Mouse (Mus musculus): Measurements from ENCODE around the gene Wdr12. TPM values are rescaled to one million over a fixed set of nuclear protein-coding genes. Genes with fewer than 3 reads are reported as not detected.
"Not testable (repeated sequence)": the region's sequence is repeated elsewhere in the genome, so short reads cannot be mapped to it uniquely, and the experiment has no call there.

The Wdr12 gene
- total RNA-seq (2021), result 1 to 10 TPM; 9.5 to 9.6 TPM

DNA sequence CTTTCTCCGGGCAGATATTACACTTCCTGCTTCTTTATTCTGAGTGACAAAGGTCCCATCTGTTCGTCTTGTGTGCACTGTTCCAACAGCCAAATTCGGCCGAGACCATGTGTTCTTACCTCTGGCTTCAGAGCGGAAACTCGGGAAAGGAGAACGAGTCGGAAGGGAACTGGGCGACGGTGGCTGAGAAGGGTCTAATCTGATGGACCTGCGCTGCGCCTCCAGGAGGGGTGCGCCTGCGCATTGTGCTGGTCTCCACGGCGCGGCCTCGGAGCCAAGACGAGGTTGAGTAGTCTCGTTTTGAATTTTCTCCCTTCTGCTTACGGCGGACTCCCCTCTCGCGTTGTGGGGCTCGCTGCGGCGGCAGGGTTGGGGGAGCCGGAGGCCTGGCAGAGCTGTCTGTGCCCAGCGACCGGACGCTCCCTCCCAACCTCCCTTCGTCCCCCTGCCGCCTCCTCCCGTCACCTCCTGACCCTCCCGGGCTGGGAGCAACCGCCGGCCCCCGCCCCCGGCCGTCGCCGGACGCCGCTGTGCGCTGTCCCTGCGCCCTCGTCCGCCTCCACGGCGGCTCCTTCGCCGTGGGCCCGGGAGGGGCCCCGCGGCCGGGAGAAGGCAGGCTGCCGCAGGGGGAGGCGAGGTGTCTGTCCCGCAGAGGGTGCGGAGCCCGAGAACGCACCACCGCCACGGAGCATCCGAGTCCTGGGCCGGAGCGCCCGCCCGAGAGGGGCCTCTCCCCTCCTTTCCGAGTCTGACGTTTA lies at the start of gene Wdr12, which contains the start of gene Carf:
Wdr12 (minus strand) TSS at position 622 of the 758 bp plus-strand sequence.
Carf (plus strand) TSS at position 224 of the 758 bp plus-strand sequence.
- peak; percentile 89 for DNase-seq (ENCODE audit: low spot score)
- intact Hi-C loops (cut with DNase I), result loop anchor here (5.0 kb wide), 1 partner anchor 216 kb away; no protein-coding TSS in a partner anchor

DNA sequence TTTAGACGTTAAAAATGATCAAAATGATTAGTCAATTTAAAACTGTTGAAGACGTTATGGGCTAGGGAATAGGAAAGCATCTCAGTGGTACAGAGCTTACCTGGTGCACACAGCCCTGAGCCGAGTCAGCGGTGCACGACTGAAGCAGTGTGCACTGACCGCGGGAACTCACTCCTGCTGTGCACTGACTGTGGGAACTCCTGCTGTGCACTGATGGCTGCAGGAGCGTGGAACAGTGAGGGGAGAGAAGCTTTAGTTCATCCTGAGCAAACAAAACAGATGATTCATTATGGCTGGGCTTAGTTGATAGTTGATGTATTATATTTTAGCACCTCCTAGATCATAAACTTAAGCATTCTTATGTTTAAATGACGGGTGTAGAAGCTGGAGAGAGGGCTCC lies 38.9 kb upstream of the Wdr12 start:
- intact Hi-C loops (cut with DNase I), result no loop called here
- no peak for DNase-seq (ENCODE audit: low spot score)

DNA sequence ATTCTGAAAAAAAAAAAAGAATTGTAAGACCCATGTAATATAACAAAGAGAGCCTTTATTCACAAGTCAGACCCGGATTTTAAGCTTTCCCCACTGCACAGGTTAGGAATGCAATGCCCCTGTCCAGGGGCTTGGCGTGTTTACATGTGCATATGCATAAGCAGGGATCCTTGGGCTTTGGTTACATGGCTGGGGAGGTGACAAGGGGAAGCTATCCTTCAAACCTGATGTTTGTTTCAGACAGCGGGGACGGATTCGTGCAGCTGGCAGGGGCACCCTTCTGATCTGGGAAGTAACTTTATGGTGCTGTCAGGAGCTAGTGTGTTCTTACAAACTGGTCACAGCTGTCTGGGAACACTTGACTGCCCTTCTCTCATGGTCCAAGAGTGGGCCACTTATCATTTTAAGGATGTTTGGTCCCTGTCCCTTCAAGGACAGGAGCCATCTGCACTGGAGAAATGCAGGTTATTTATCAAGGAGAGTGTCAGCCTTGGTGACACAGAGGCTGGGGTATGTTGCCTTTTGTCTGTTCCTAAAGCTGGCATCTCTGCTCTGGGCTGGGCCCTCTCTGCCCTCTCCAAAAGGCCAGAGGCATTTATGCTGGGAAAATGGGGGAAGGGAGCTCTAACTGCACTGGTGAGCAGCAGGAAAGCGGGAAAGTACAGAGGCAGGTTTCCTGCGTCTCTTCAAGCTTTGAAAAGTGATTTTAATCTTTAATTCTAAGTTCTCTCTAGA lies 19.4 kb upstream of the Wdr12 start:
- intact Hi-C loops (cut with DNase I), result no loop called here
- DNase-seq (ENCODE audit: low spot score), result no peak

DNA sequence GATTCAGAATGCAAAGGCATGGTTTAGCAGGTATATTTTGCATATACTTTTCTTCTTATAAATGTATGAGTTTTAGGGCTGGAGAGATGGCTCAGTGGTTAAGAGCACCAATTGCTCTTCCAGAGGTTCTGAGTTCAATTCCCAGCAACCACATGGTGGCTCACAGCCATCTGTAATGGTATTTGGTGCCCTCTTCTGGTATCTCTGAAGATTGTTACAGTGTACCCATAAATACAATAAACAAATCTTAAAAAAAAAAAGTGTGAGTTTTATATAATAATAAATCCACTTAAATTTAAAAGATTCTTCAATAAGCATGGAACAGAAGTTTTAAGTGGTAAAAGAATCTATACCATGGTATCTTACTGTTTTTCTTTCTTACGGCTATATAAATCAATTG lies 6.1 kb upstream of the Wdr12 start:
- intact Hi-C loops (cut with DNase I), result no loop called here
- DNase-seq (ENCODE audit: low spot score), result no peak

DNA sequence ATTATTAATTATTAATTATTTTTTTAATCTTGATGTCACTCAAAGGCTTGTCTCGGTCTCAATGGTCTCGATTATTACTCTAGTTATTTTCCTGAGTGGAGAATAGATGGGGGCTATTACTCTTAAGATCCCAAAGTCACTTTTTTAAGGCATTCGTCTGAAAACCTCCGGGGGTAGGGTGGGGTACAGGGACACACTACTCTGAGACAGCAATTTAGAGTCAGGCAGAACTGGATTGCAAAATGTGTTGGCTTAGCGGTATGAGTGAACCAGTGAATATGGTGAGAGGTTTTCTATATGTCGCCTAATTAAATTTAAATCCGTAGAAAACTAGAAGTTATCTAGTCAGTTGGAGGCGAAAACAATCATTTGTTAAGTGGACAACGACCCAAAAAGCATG lies 394 bp upstream of the Wdr12 start:
- no peak for DNase-seq (ENCODE audit: low spot score)
- intact Hi-C loops (cut with DNase I), result loop anchor here (5.0 kb wide), 1 partner anchor 217 kb away; no protein-coding TSS in a partner anchor

DNA sequence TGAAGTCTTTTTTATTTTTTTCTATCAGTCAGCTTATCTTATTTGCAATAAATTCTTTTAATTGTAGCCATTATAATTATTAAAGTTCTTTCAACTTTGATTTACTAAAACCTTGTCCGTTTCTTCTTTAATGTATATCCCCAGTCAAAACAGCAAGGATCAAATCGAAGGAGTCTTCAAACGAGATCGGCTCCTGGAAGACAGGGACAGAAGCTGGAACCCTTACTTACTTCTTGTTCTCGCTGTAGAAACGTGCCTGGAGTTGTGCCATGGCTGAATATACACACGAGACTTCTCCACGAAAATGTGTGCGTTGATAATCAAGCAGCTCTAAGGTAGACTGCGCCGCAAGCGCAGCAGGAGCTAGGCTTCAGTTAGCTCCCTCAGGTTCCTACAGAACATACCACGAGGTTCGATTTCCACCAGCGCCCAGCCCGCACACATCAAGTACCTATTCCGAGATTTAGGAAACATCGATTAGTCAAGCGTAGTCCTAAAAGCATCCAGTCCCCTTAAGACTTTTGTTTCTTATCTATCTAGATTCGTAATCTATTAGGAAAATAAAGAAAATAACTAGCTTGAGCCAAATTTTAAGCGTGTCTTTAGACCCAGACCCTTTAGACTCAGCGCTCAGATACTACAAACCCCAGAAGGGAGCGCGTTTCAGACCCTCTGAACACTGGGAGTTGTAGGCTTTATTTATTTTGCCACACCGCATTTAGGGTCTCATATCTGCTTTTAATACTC lies 995 bp downstream of the Wdr12 start:
- peak; percentile 4 for DNase-seq (ENCODE audit: low spot score)
- intact Hi-C loops (cut with DNase I), result loop anchor here (5.0 kb wide), 1 partner anchor 215 kb away; no protein-coding TSS in a partner anchor

DNA sequence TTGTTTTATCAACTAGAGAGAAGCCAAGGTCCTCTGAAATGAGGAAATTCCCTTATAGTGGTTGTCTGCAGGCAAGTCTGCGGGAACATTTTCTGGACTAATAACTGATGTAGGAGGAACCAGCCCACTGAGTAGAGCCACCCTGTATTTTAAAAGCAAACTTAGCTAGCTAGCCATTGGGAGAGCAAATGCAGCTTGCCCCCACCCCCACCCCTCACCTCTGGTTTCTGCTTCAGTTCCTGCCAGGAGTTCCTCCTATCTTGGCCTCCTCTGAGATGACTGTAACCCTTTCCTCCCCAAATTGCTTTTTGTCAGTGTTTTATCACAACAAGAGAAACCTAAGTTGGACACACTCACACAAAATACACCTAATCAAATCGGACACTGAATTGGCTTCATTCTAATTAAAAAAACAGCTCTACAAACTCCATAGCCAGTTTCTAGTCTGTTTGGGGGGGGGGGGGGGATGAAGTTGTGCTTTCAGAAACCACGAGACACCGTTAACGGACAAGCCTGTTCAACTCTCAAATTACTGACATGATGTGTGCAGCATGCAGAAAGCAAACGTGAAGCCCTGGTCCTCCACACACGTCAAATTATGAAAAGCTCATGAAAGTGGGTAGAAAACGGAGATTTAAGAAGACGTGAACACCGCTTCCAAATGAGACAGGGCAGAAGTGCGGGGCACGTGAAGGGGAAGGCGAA lies 1.7 kb downstream of the Wdr12 start:
- intact Hi-C loops (cut with DNase I), result loop anchor here (5.0 kb wide), 1 partner anchor 214 kb away; no protein-coding TSS in a partner anchor
- no peak for DNase-seq (ENCODE audit: low spot score)

DNA sequence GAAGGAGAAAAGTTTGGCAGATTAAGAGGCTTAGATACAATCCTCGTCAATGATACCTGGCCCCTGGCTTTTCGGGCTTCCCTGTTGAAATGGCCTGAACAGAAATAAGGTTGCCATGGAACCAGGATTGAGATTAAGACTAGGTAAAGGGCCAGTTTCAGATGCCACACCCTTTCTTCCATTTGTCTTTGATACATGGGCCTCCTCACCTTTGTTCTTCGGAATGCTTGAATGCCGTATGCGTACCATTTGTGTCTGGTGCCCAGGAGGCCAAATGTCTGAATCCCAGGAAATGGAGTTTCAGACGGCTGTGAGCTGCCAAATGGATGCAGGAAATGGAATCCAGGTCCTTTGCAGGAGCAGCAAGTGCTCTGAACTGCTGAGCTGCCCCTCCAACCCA lies 22.0 kb downstream of the Wdr12 start:
- DNase-seq (ENCODE audit: low spot score), result no peak
- intact Hi-C loops (cut with DNase I), result no loop called here

DNA sequence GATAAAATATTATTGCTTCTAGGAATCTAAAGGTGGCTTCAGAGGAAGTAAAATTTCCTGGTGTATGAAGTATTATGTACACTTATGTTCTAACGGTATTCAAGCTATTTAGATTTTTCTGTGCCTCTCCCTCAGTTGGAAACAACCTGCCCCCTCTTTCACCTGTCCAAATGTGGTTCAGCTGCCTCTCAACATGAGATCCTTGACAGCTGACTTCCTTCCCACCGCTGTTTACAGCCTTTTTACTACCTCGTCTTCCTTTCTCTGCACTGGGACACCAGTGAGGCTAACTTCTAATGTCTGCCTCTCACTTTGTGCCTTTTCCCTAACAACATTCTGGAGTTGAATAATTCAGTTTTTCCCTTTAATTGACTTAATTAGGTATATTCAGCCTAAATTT lies 22.9 kb downstream of the Wdr12 start:
- no peak for DNase-seq (ENCODE audit: low spot score)
- intact Hi-C loops (cut with DNase I), result no loop called here

DNA sequence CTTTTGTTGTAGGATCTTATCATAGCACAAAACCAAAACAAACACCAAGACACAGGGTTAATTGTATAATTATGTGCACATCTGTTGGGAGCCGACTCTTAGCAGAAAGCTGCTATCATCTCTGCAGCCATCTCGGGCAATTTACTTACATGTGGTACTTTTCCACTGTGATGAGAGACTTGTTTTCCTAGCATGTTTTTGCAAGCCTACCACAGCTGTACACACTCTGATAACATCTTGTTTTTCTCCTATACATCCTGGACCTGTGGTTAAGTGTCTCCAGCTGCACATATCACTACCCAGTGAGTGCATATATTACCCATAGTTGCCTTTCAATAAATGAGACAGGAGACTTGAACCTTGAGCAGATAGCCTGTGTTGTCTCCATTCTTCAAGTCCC lies 23.5 kb downstream of the Wdr12 start:
- DNase-seq (ENCODE audit: low spot score), result no peak
- intact Hi-C loops (cut with DNase I), result no loop called here

DNA sequence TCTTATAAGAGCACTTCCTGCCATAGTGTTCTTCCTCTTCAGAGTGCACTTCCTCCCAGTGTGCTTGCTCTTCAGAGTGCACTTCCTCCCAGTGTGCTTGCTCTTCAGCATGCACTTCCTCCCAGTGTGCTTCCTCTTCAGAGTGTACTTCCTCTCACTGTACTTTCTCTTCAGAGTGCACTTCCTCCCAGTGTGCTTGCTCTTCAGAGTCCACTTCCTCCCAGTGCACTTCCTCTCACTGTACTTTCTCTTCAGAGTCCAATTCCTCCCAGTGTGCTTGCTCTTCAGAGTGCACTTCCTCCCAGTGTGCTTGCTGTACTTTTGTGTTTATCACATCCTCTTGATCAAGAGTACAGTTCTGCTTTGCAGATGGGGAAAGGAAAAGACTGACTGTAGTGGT lies 27.7 kb downstream of the Wdr12 start:
- intact Hi-C loops (cut with DNase I); DNase-seq (ENCODE audit: low spot score): not testable (repeated sequence)

DNA sequence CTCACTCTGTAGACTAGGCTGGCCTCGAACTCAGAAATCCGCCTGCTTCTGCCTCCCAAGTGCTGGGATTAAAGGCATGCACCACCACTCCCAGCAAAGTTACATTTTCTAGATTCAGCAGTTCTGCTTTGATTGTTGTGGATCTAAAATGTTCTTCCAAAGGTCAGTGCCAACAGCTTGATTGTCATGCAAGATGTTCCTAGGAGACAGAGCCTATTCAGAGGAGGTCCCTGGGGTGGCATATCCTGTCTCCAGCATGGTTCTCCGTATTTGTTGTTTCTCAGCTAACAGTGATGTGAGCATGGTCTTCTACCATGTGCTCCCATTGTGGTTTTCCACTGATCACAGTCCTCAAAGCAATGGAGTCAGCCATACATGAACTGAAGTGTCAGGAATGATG lies 42.1 kb downstream of the Wdr12 start:
- DNase-seq (ENCODE audit: low spot score), result no peak
- intact Hi-C loops (cut with DNase I), result no loop called here

DNA sequence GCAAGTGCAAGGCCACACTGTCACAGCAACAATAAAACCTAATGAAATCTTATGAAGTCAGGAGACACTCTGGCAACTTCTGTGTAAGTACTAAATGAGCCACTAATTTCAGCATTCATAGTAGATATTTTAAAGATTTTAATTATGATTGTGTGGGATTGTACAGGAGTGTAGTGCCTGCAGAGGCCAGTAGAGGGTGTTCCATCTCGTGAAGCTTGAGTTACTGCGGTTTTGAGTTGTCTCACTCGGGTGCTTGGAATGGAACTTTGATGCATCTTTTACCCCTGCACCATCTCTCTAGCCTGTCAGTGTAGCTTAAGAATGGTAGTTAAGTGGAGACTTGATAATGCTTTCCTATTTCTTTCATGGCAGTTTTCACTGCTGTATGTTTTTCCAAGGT lies 43.8 kb downstream of the Wdr12 start:
- intact Hi-C loops (cut with DNase I), result no loop called here
- no peak for DNase-seq (ENCODE audit: low spot score)

DNA sequence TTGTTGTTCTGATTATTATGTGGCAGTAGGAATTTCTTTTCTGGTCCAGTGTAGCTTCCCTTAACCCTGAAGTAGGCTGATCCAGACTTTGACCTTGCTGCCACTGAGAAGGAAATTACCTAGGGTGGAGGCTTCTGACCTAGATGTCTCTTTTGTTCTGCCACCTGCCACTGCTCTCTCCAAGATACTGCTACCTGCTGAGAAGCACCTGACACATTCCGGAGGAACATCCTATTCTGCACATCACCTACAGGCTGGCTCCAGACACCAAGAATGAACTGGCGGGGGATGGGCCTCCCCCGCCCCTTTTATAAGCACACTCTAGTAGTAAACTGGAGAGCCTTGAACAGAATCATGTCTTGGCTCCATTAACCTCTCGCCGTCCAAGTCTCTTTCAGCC lies 51.0 kb downstream of the Wdr12 start:
- intact Hi-C loops (cut with DNase I), result not testable (repeated sequence)

DNA sequence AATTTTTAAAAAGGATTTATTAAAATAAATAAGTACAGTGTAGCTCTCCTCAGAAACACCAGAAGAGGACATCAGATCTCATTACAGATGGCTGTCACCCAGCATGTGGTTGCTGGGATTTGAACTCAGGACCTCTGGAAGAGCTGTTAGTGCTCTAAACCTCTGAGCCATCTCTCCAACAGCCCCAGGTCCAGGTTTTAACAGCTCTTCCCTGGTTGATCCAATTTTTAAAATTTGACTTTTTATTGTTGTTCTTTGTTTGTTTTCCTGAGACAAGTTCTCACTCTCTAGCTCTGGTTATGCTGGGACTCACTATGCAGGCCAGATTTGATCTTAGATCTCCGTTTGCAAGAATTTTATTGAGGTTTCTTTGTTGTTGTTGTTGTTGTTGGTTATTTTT lies 53.9 kb downstream of the Wdr12 start:
- DNase-seq (ENCODE audit: low spot score), result no peak
- intact Hi-C loops (cut with DNase I), result no loop called here

More for the DNA sequence above, 51.0 kb downstream of the Wdr12 start:
- not testable (repeated sequence) for DNase-seq (ENCODE audit: low spot score)

DNA sequence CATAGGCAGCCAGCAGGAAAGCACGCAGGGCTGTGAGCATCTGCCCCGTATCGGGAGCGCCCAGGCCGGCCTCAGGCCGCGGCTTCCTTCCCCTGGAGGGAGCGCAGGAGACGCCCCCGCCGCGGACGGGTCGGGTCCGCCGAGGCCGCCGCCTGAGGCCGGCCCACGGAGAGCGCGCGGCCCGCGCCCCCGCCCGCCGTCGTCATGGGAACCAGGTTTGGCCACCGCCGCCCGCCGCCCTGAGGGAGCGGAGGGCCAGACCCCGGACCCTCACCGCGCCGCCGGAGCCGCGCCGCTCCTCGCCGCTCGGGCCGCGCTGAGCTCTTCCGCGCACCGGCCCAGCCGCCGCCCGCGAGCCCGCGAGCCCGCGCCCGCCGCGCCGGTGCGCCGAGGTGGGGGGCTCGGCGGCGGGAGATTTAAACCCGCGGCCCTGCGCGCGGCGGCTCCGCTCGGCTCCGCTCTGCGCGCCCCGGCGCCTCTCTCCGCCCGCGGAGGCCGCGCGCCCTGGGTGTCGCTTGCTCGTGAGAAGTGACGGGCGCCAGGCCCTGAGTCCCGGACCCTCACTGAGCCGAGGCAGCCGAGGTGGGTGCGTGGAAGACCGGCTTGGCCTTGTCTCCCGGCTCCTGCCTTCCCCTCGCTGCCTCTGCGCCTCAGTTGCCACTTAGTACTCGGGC lies 55.5 kb downstream of the Wdr12 start, which contains the start of gene Ica1l:
Ica1l (minus strand) TSS at position 389 of the 674 bp plus-strand sequence.
- intact Hi-C loops (cut with DNase I), result no loop called here
- peak; percentile 10 for DNase-seq (ENCODE audit: low spot score)

DNA sequence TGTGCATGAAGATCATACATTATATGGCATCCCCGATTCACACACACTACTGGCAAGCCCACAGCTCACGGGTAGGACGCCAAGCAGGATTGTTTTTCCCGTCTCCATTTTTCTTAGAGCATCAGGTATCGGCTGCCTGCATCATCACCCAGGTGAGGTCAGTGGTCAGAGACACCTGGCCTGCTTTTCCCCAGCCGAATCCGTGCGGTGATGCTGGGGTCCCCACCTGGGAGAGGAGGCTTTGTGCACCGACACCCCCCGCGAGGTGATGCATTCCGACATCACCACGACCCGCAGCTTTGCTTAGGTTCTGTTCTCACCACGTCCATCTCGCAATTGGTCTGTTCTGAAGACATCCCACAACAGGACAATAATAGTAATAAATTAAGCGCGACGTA lies 56.0 kb downstream of the Wdr12 start:
- DNase-seq (ENCODE audit: low spot score), result no peak
- intact Hi-C loops (cut with DNase I), result no loop called here

DNA sequence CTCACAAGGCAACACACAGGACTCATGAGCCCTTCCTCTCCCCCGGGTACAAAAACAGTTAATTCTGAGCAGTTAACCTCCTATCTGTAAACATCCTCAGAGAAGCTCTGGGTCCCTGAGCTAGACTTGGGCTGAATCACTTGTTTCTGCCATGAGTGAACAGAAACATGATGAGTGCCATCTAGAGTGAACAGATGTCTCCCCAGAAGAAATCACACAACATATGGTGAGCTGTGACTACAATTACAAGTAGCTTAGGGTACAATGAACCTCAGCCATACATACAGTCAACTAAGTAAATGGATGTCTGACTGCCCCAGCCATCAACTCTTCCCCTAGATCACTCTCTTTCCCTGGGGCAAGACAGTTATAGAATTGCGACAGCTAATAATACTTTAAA lies 63.4 kb downstream of the Wdr12 start:
- intact Hi-C loops (cut with DNase I), result no loop called here
- DNase-seq (ENCODE audit: low spot score), result no peak

All from heart, postnatal 25 days (tissue).